Mouse (Mus musculus): ENCODE results near the gene Slc30a6.
"Not testable (repeated sequence)": the region's sequence is repeated elsewhere in the genome, so short reads cannot be mapped to it uniquely, and the experiment has no call there.

The Slc30a6 gene

GRCm38 (mm10) chr17:74453928-74454327, 58.5 kb downstream of the Slc30a6 start:
- DNase-seq = no peak

GRCm38 (mm10) chr17:74454660-74455059, 59.3 kb downstream of the Slc30a6 start:
- no peak for DNase-seq

GRCm38 (mm10) chr17:74455426-74455825, 60.0 kb downstream of the Slc30a6 start:
- no peak for DNase-seq

GRCm38 (mm10) chr17:74456825-74457224, 61.4 kb downstream of the Slc30a6 start:
- no peak for DNase-seq

GRCm38 (mm10) chr17:74457972-74458677, 62.7 kb downstream of the Slc30a6 start:
- no peak for DNase-seq

GRCm38 (mm10) chr17:74458711-74459408, 63.5 kb downstream of the Slc30a6 start, which contains the start of gene Nlrc4:
TSS of gene Nlrc4 (minus strand) at chr17:74459142.
- no peak for DNase-seq

GRCm38 (mm10) chr17:74463510-74463909, 68.1 kb downstream of the Slc30a6 start:
- DNase-seq = no peak

- DNase-seq = not testable (repeated sequence)
These were observed 72.6 kb downstream of the Slc30a6 start for GRCm38 (mm10) chr17:74467981-74468380.

GRCm38 (mm10) chr17:74470133-74470532, 74.7 kb downstream of the Slc30a6 start:
- not testable (repeated sequence) for DNase-seq
